Mouse (Mus musculus) embryonic stem cell, embryonic (primary cell): Measurements from ENCODE around the gene Cdk5rap3.

Experiments used
- CTCF ChIA-PET, 4 experiments: fragments of 300-600 bp in 2 of 4; fragments of 350-600 bp in 2 of 4; sonication (Branson Sonifier 250); formaldehyde crosslinking; loops; one replicate each; lab custom pipeline; 2022; ENCODE audit warnings: inconsistent platforms in 2 of 4; lab: Charles Lee
- POLR2A ChIA-PET, 4 experiments: fragments of 300-600 bp in 2 of 4; fragments of 350-600 bp in 2 of 4; sonication (Branson Sonifier 250); formaldehyde crosslinking; loops; one replicate each; lab custom pipeline; 2022; ENCODE audit warnings: antibody characterized with exemption in 4 of 4, inconsistent platforms in 1 of 4; lab: Charles Lee

Gene Cdk5rap3

DNA sequence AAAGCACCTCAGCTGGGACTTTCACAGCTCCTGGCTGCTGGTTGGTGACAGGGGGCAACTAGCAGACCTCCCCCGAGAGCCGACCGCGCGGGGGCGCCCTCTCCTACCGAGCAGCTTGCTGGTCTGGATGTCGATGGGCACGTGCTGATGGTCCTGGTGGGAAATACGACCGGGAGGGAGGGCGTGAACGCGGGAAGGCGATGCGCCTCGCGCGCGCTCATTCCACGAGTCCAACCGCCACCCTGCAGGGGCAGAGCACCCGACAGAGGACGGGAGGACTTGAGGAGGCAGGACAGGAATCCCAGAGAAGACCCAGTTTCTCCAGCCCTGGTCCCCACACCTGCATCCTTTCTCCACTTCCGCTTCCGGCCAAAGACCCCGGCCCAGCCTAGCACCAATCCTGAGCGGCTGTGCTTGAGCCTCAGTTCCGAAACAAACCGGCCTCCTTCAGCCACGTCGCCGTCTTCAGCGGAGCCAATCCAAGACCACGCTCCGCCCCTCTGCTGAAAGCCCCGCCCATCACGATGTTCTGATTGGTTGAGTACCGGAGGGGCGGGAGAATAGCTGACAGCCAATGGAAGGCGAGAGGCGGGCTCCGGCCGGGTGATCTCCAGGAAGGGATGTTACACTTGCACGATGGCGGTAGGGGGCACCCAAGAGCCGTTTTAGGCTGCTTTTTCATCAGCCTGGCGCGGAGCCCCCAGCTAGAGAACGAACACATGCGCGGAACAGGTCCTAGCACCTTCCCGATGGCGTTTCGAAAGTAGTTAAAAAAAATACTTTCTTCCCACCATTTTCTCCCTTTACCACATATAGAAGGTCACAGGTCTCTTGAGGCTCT is at the start of gene Cdk5rap3:
TSS of gene Cdk5rap3 (minus strand) at position 453 of the 841 bp plus-strand sequence.
- ChIA-PET CTCF (interaction anchor here (0.5 to 2.7 kb wide), 113 partner anchors 8 to 1300 kb away, joined by 3 to 29 read pairs (median 4); partner anchors contain the start of genes Pnpo (in 3 of the 4), Scrn2 (in 3 of the 4), Kpnb1 (in 1 of the 4) and Lrrc46 (in 1 of the 4)), POLR2A (interaction anchor here (0.5 to 3.9 kb wide), 105 partner anchors 8 to 1929 kb away, joined by 3 to 67 read pairs (median 4); partner anchors contain the start of genes Pnpo (in 3 of the 4), Lrrc46 (in 2 of the 4), Mrpl10 (in 2 of the 4) and Scrn2 (in 2 of the 4))

DNA sequence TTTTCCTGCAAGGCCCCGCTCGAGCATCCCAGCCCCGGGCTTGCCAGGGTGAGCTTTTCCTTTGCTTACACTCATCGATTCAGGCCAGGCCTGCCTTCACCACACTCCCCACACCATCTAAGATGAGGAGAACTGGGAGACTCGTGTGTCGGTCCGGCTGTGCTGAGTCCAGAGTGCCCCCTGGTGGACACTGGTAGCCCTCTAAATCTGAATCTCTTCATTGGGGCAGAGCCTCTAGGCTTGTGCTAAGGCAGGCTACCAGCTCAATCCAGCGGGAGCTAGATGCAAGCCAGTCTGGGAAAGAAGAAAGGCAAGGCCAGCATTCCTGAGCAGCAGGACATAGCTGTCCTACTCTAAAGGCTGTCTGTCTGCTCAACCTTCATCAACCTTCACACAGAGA is 47.3 kb upstream of the Cdk5rap3 start:
- POLR2A ChIA-PET = interaction anchor here (0.5 to 6.4 kb wide), 45 partner anchors 8 to 816 kb away, joined by 3 to 111 read pairs (median 4); partner anchors contain the start of genes Cdk5rap3 (in 4 of the 4), Pnpo (in 2 of the 4), Kpnb1 (in 1 of the 4) and Lrrc46 (in 1 of the 4)
- CTCF ChIA-PET = interaction anchor here (0.5 to 2.5 kb wide), 44 partner anchors 9 to 336 kb away, joined by 3 to 26 read pairs (median 5); partner anchors contain the start of genes Cdk5rap3 (in 3 of the 4), Lrrc46 (in 1 of the 4), Mrpl10 (in 1 of the 4) and Pnpo (in 1 of the 4)

- CTCF ChIA-PET = interaction anchor here (0.6 to 1.8 kb wide), 30 partner anchors 9 to 162 kb away, joined by 3 to 15 read pairs (median 4); partner anchors contain the start of genes Cdk5rap3 (in 2 of the 4) and Pnpo (in 2 of the 4)
Measured at GRCm38 (mm10) chr11:96957061-96957805, 40.9 kb upstream of the Cdk5rap3 start.

DNA sequence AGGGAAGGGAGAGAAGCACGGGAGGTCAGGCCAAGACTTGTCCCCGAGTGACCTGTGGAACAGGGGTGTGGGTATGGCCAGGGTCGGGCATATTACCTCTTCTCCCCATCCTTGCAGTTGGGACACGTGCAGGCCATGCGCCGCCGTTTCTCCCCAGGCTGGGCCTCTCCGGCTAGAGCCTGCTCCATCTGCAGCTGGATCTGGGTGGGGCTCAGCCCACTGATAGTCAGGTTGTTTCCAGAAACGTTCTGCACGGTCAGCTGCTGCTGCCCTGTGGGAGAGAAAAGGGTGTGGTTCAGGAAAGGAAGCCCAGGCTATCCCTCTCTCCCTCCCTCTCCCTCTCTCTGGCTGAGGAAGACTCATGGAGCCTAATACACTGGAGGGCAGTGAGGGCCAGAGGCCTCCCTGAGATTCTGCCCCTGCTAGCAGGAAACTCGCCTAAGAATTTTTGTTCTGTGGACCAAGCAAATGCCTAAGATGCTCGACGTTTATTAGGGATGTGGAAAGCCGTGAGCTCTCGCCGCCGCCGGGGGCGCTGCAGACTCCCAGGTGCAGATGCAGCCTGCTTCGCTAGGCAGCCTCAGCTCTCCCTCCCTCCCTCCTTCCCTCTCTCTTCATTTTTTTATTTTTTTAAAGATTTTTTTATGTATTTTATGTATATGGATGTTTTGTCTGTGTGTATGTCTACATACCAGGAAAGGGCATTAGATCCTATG is 39.9 kb upstream of the Cdk5rap3 start:
- ChIA-PET POLR2A (interaction anchor here (0.5 to 4.5 kb wide), 51 partner anchors 8 to 445 kb away, joined by 3 to 41 read pairs (median 5); partner anchors contain the start of genes Cdk5rap3 (in 3 of the 4), Pnpo (in 3 of the 4), Cbx1 (in 1 of the 4) and Prr15l (in 1 of the 4)), CTCF (interaction anchor here (0.6 to 1.8 kb wide), 52 partner anchors 7 to 1131 kb away, joined by 3 to 15 read pairs (median 4); partner anchors contain the start of genes Cdk5rap3 (in 4 of the 4), Pnpo (in 3 of the 4) and Scrn2 (in 2 of the 4))

More at GRCm38 (mm10) chr11:96957061-96957805, 40.9 kb upstream of the Cdk5rap3 start:
- POLR2A ChIA-PET = interaction anchor here (0.5 to 4.5 kb wide), 35 partner anchors 10 to 444 kb away, joined by 3 to 41 read pairs (median 8); partner anchors contain the start of genes Cdk5rap3 (in 2 of the 4), Pnpo (in 2 of the 4), Lrrc46 (in 1 of the 4) and Mrpl10 (in 1 of the 4)

- CTCF ChIA-PET = interaction anchor here in 3 of 4 experiments (0.5 to 1.8 kb wide), 4 partner anchors 9 to 1069 kb away, joined by 3 to 5 read pairs (median 4); partner anchors contain the start of gene Cdk5rap3 (in 1 of the 3)
Measured at GRCm38 (mm10) chr11:96955094-96955493, 38.8 kb upstream of the Cdk5rap3 start.

GRCm38 (mm10) chr11:96952896-96953295 is 36.6 kb upstream of the Cdk5rap3 start:
- CTCF ChIA-PET = interaction anchor here in 3 of 4 experiments (0.5 to 2.7 kb wide), 7 partner anchors 9 to 420 kb away, joined by 3 to 10 read pairs (median 3); partner anchors contain the start of genes Cdk5rap3 (in 2 of the 3) and Pnpo (in 1 of the 3)

More at GRCm38 (mm10) chr11:96955094-96955493, 38.8 kb upstream of the Cdk5rap3 start:
- POLR2A ChIA-PET = interaction anchor here (0.7 to 4.5 kb wide), 22 partner anchors 8 to 232 kb away, joined by 3 to 41 read pairs (median 6); partner anchors contain the start of genes Pnpo (in 2 of the 4), Cbx1 (in 1 of the 4), Cdk5rap3 (in 1 of the 4) and Kpnb1 (in 1 of the 4)

GRCm38 (mm10) chr11:96952426-96952825 is 36.1 kb upstream of the Cdk5rap3 start:
- POLR2A ChIA-PET = interaction anchor here in 3 of 4 experiments (0.5 to 10.8 kb wide), 22 partner anchors 9 to 383 kb away, joined by 3 to 134 read pairs (median 6); partner anchors contain the start of genes Cdk5rap3 (in 2 of the 3), Pnpo (in 1 of the 3) and Prr15l (in 1 of the 3)
- CTCF ChIA-PET = interaction anchor here (0.5 to 2.7 kb wide), 10 partner anchors 9 to 420 kb away, joined by 3 to 10 read pairs (median 4); partner anchors contain the start of genes Cdk5rap3 (in 3 of the 4) and Pnpo (in 1 of the 4)

More at GRCm38 (mm10) chr11:96952896-96953295, 36.6 kb upstream of the Cdk5rap3 start:
- POLR2A ChIA-PET = interaction anchor here in 3 of 4 experiments (0.5 to 2.6 kb wide), 15 partner anchors 8 to 382 kb away, joined by 3 to 14 read pairs (median 6); partner anchors contain the start of genes Cdk5rap3 (in 2 of the 3) and Pnpo (in 1 of the 3)

GRCm38 (mm10) chr11:96950767-96951166 is 34.5 kb upstream of the Cdk5rap3 start:
- ChIA-PET CTCF (interaction anchor here (0.6 to 4.4 kb wide), 24 partner anchors 8 to 633 kb away, joined by 3 to 21 read pairs (median 5); partner anchors contain the start of genes Cdk5rap3 (in 2 of the 4) and Scrn2 (in 1 of the 4)), POLR2A (interaction anchor here in 3 of 4 experiments (0.6 to 10.8 kb wide), 21 partner anchors 10 to 713 kb away, joined by 3 to 134 read pairs (median 4); partner anchors contain the start of genes Cdk5rap3 (in 2 of the 3), Mllt6 (in 1 of the 3), Prr15l (in 1 of the 3) and Scrn2 (in 1 of the 3))

- ChIA-PET POLR2A (interaction anchor here in 3 of 4 experiments (0.6 to 10.8 kb wide), 16 partner anchors 8 to 487 kb away, joined by 3 to 134 read pairs (median 4); partner anchors contain the start of genes Cdk5rap3 (in 2 of the 3) and Prr15l (in 1 of the 3)), CTCF (interaction anchor here (0.5 to 4.4 kb wide), 10 partner anchors 8 to 997 kb away, joined by 3 to 21 read pairs (median 4); partner anchors contain the start of gene Cdk5rap3 (in 2 of the 4))
Measured at GRCm38 (mm10) chr11:96947849-96948248, 31.6 kb upstream of the Cdk5rap3 start.

DNA sequence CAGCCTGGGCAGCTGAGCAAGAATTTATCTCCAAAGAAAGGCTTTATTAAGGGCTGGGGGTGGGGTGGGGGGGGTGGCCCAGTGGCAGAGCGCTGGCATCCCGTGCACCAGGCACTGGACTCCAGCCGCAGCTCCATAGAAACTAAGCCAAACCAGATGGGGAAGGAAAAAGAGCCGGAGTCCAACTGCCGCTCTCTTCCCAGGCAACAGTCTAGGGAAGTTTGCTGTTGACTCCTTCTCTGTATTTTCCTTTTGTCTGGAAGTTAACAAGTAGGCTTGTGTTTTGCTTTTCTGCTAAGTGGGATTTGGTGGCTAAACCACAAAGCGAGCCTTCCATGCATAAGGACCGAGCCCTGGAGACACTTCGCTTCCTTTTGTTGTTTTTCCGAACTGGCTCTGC is 30.2 kb upstream of the Cdk5rap3 start:
- POLR2A ChIA-PET = interaction anchor here (0.6 to 10.8 kb wide), 12 partner anchors 8 to 123 kb away, joined by 3 to 134 read pairs (median 6); partner anchors contain the start of genes Cdk5rap3 (in 2 of the 4), Lrrc46 (in 1 of the 4), Mrpl10 (in 1 of the 4) and Prr15l (in 1 of the 4)
- CTCF ChIA-PET = interaction anchor here in 3 of 4 experiments (0.6 to 1.5 kb wide), 8 partner anchors 10 to 210 kb away, joined by 3 to 13 read pairs (median 5); no protein-coding TSS in a partner anchor

GRCm38 (mm10) chr11:96944844-96945580 is 28.7 kb upstream of the Cdk5rap3 start:
- ChIA-PET POLR2A (interaction anchor here (0.7 to 10.8 kb wide), 14 partner anchors 10 to 232 kb away, joined by 3 to 134 read pairs (median 4); partner anchors contain the start of genes Cdk5rap3 (in 2 of the 4), Nfe2l1 (in 1 of the 4) and Prr15l (in 1 of the 4)), CTCF (interaction anchor here (0.6 to 2.4 kb wide), 6 partner anchors 11 to 467 kb away, joined by 3 to 10 read pairs (median 3); partner anchors contain the start of gene Cdk5rap3 (in 1 of the 4))

GRCm38 (mm10) chr11:96943746-96944304 is 27.5 kb upstream of the Cdk5rap3 start, which contains the start of gene Pnpo:
Gene Pnpo, minus strand, starts transcription at chr11:96943986.
- POLR2A ChIA-PET = interaction anchor here (0.6 to 10.8 kb wide), 45 partner anchors 9 to 603 kb away, joined by 3 to 134 read pairs (median 4); partner anchors contain the start of genes Cdk5rap3 (in 3 of the 4), Prr15l (in 2 of the 4), Lrrc46 (in 1 of the 4) and Mrpl10 (in 1 of the 4)

DNA sequence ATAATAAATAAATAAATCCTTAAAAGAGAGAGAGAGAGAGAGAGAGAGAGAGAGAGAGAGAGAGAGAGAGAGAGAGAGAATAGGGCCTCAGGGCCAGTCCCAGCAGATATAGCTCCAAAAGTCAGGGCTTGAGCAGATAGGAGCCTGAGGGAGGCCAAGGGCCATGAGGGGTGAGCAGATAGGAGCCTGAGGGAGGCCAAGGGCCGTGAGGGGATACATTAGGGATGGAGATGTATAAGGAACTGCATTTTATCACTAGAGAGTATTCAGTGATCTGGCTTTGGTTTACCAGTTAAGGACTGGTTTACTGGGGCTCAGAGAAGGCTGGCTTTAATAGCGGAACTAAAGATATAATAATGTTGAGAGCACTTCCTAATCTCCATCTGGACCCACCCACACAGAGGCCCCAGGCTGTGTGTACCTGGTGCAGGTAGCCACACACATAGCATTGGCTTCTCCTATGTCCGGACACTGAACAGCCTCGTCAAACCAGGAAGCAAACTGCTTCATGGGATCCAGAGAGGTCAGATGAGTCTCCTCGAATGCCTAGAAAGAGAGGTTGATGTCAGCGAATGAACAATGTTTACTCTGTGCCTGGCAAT is 25.8 kb upstream of the Cdk5rap3 start:
- CTCF ChIA-PET = interaction anchor here (0.5 to 1.1 kb wide), 6 partner anchors 9 to 651 kb away, joined by 3 to 11 read pairs (median 3); partner anchors contain the start of gene Cdk5rap3 (in 1 of the 4)
- POLR2A ChIA-PET = interaction anchor here in 2 of 4 experiments (0.6 to 10.8 kb wide), 5 partner anchors 11 to 97 kb away, joined by 4 to 134 read pairs (median 5); partner anchors contain the start of gene Prr15l (in 1 of the 2)

More at GRCm38 (mm10) chr11:96943746-96944304, 27.5 kb upstream of the Cdk5rap3 start, which contains the start of gene Pnpo:
- CTCF ChIA-PET = interaction anchor here in 3 of 4 experiments (0.6 to 2.4 kb wide), 20 partner anchors 9 to 209 kb away, joined by 3 to 26 read pairs (median 4); partner anchors contain the start of gene Cdk5rap3 (in 3 of the 3)
